Mouse (Mus musculus) liver, embryonic 14.5 days (tissue): ENCODE data around the gene Vasp.

Experiments
- CTCF ChIP-seq: IDR thresholded peaks from 2 replicates; pipeline ENCODE4 v1.5.1; 2016; ENCODE audit warnings: antibody characterized with exemption, low read depth, control low read depth
- EP300 ChIP-seq: IDR thresholded peaks from 2 replicates; pipeline ENCODE4 v1.6.1; 2016; ENCODE audit warnings: antibody characterized with exemption, low read depth

GRCm38 (mm10) chr7:19279581-19280114 lies 8.0 kb upstream of the Vasp start, which contains the start of gene Ppm1n:
- TF ChIP-seq CTCF (peak; percentile 20; the same call in 1 of the 2 replicates), EP300 (no peak)
